Mouse (Mus musculus) ES-E14 (cell line): ENCODE measurements at regions not wholly inside any gene's neighbourhood (a gene's known extent, or its start where the extent isn't known, plus 50 kb on each side); places are given as distances from the start of the nearest gene placed in this dataset.

Source experiments
- CHD2 ChIP-seq: IDR thresholded peaks from 2 replicates; pipeline ENCODE4 v1.6.1; 2014; ENCODE audit warnings: mild to moderate bottlenecking, low read depth, low read length, inconsistent platforms
- MAFK ChIP-seq: IDR thresholded peaks from 2 replicates; pipeline ENCODE4 v1.6.1; 2014; ENCODE audit warnings: mild to moderate bottlenecking, low read depth, low read length, inconsistent platforms; ENCODE audit not compliant: insufficient read depth
- ZC3H11A ChIP-seq: IDR thresholded peaks from 2 replicates; pipeline ENCODE4 v1.6.1; 2012; ENCODE audit warnings: low read depth, mild to moderate bottlenecking, inconsistent platforms, low read length, borderline replicate concordance
- ZNF384 ChIP-seq: IDR thresholded peaks from 2 replicates; pipeline ENCODE4 v1.6.1; 2012; ENCODE audit warnings: low read depth, low read length, inconsistent platforms

DNA sequence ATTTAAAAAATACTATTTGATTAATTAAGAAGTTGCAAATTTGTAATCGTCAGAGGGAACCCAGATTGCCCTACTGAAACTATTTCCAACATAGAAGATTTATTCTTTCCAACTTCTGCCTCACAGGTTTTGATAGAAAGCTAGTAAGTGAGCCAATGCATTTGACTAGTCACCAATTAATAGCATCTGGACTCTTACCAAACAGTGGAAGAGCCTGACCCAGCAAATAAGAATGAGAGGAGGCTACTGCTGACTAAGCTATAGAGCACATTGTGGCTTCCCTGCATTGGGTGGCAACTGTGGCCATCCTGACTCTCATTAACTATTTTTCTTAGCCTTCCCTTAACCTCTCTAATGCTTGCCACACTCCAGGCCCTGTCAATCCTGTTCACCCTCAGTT lies 182.6 kb upstream of the Sox14 start:
- TF ChIP-seq CHD2 (no peak), MAFK (no peak), ZC3H11A (no peak), ZNF384 (no peak)
